Mouse (Mus musculus) lung, postnatal 25 days (tissue): ENCODE measurements around the gene Rbm38.

Experiments
- DNase-seq: peaks from one replicate; pipeline ENCODE4 v3.0.0; 2022; ENCODE audit warnings: low spot score

Gene Rbm38

GRCm38 (mm10) chr2:173060450-173060849 lies 40.2 kb downstream of the Rbm38 start:
- DNase-seq, result no peak

GRCm38 (mm10) chr2:173061443-173062351 lies 41.4 kb downstream of the Rbm38 start:
- DNase-seq, result no peak

- no peak for DNase-seq
Observed at GRCm38 (mm10) chr2:173063219-173063618, 42.9 kb downstream of the Rbm38 start.

- DNase-seq, result no peak
Observed at GRCm38 (mm10) chr2:173064864-173065263, 44.6 kb downstream of the Rbm38 start.

GRCm38 (mm10) chr2:173072948-173073347 lies 52.6 kb downstream of the Rbm38 start:
- no peak for DNase-seq

GRCm38 (mm10) chr2:173073666-173074065 lies 53.4 kb downstream of the Rbm38 start:
- no peak for DNase-seq

GRCm38 (mm10) chr2:173076921-173077320 lies 56.6 kb downstream of the Rbm38 start:
- no peak for DNase-seq

- no peak for DNase-seq
Observed at GRCm38 (mm10) chr2:173079766-173080549, 59.7 kb downstream of the Rbm38 start.

- peak; percentile 82 for DNase-seq
Observed at GRCm38 (mm10) chr2:173080785-173081241, 60.5 kb downstream of the Rbm38 start.

GRCm38 (mm10) chr2:173082706-173083105 lies 62.4 kb downstream of the Rbm38 start:
- DNase-seq, result no peak

GRCm38 (mm10) chr2:173083106-173083505 lies 62.8 kb downstream of the Rbm38 start:
- no peak for DNase-seq

- DNase-seq, result peak; percentile 74
Observed at GRCm38 (mm10) chr2:173083712-173084475, 63.6 kb downstream of the Rbm38 start.
